Mouse (Mus musculus) C2C12 (cell line): ENCODE results near the gene Bicc1. TPM values are rescaled to one million over a fixed set of nuclear protein-coding genes. Genes with fewer than 3 reads are reported as not detected.
"Not testable (repeated sequence)": the region's sequence is repeated elsewhere in the genome, so short reads cannot be mapped to it uniquely, and the experiment has no call there.

Experiments used
- H3K27me3 ChIP-seq: one replicate; pipeline ENCODE4 v1.6.1; 2011; ENCODE audit not compliant: control insufficient read depth, insufficient read depth, insufficient read length
- H3K36me3 ChIP-seq: one replicate; pipeline ENCODE4 v1.6.1; 2011; ENCODE audit not compliant: control insufficient read depth, insufficient read depth
- H3K4me3 ChIP-seq: one replicate; pipeline ENCODE4 v1.5.1; 2011; ENCODE audit warnings: mild to moderate bottlenecking, control low read depth; ENCODE audit not compliant: poor library complexity, insufficient read depth, severe bottlenecking
- H3K79me2 ChIP-seq: one replicate; pipeline ENCODE4 v1.6.1; 2011; ENCODE audit not compliant: control insufficient read depth, insufficient read depth
- H3K79me3 ChIP-seq: one replicate; pipeline ENCODE4 v1.6.1; 2011; ENCODE audit warnings: low read depth, control low read depth
- H3ac ChIP-seq: one replicate; pipeline ENCODE3; 2011; ENCODE audit warnings: low read depth; ENCODE audit not compliant: control insufficient read depth, insufficient read length
- CEBPB ChIP-seq: IDR thresholded peaks from one replicate; pipeline ENCODE4 v1.6.1; 2011; ENCODE audit warnings: low read depth, mild to moderate bottlenecking, control low read depth, moderate library complexity
- CTCF ChIP-seq: IDR thresholded peaks from one replicate; pipeline ENCODE4 v1.5.1; 2011; ENCODE audit not compliant: control insufficient read depth, insufficient read depth, insufficient read length
- FOSL1 ChIP-seq: IDR thresholded peaks from one replicate; pipeline ENCODE4 v1.8.0; 2011; ENCODE audit warnings: mild to moderate bottlenecking, low read length; ENCODE audit not compliant: poor library complexity, insufficient read depth, severe bottlenecking
- MAX ChIP-seq: IDR thresholded peaks from one replicate; pipeline ENCODE4 v1.6.1; 2011; ENCODE audit warnings: mild to moderate bottlenecking, control low read depth
- MYOD1 ChIP-seq: IDR thresholded peaks from one replicate; pipeline ENCODE4 v1.6.1; 2011; ENCODE audit warnings: low read depth; ENCODE audit not compliant: control insufficient read depth, insufficient read length
- MYOG ChIP-seq: IDR thresholded peaks from one replicate; pipeline ENCODE4 v1.6.1; 2011; ENCODE audit not compliant: control insufficient read depth, insufficient read length; ENCODE audit errors: extremely low read depth
- USF1 ChIP-seq: IDR thresholded peaks from one replicate; pipeline ENCODE4 v1.6.1; 2011; ENCODE audit warnings: low read depth, mild to moderate bottlenecking, control low read depth, moderate library complexity
- polyA plus RNA-seq: library from polyadenylated mRNA; unstranded; fragments of >200 nt; fragmentation: generic; extraction: Trizol; gene quantifications from one replicate; pipeline ENCODE4 v1.2.1, GENCODE M21; 2012; ENCODE audit warnings: missing spikeins

Gene Bicc1
- polyA plus RNA-seq, 1 experiment: 4.0 TPM

DNA sequence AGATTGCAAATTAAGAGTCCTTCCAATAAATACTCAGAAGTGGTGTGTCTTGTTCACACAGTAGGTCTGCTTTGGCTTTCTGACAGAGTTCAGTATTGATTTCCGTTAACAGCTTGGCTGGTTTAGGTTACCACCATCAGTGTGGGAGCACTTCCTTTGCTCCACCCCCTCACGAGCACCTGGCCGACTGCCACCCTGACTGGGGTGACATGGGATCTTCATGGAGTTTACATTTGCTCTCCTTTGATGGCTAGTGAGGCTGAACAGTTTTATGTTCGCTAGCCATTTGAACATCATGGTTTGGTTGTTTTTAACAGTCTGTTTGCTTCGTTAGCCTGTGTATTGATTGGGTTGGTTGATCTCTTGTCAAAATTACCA, 206.7 kb downstream of the Bicc1 start:
- H3K36me3 ChIP-seq: no peaks in the 10 kb centered on the region
- H3K27me3 ChIP-seq: no peaks in the 10 kb centered on the region
- H3K79me2 ChIP-seq: no peaks in the 10 kb centered on the region
- TF ChIP-seq MAX (no peak), FOSL1 (no peak), MYOD1 (no peak), CTCF (no peak), MYOG (no peak), USF1 (no peak), CEBPB (no peak)
- no peaks in the 10 kb centered on the region for H3K79me3 ChIP-seq
- H3K4me3 ChIP-seq: no peak overlapping the region
- no peak overlapping the region for H3ac ChIP-seq

- Histone ChIP-seq H3K79me2 (no peaks in the 10 kb centered on the region), H3ac (no peak overlapping the region), H3K36me3 (no peaks in the 10 kb centered on the region), H3K27me3 (no peaks in the 10 kb centered on the region), H3K79me3 (no peaks in the 10 kb centered on the region), H3K4me3 (no peak overlapping the region)
- TF ChIP-seq MYOG: no peak
- no peak for TF ChIP-seq FOSL1
- TF ChIP-seq MAX: no peak
- no peak for TF ChIP-seq CTCF
- no peak for TF ChIP-seq CEBPB
- TF ChIP-seq MYOD1: no peak
- no peak for TF ChIP-seq USF1
These were observed 207.3 kb downstream of the Bicc1 start for GRCm38 (mm10) chr10:70952056-70952769.

GRCm38 (mm10) chr10:70950105-70950424, 209.4 kb downstream of the Bicc1 start:
- no peaks in the 10 kb centered on the region for H3K79me2 ChIP-seq
- no peak for TF ChIP-seq CEBPB
- no peak for TF ChIP-seq MYOG
- TF ChIP-seq USF1: no peak
- no peak for TF ChIP-seq CTCF
- TF ChIP-seq MYOD1: no peak
- no peak for TF ChIP-seq FOSL1
- no peak for TF ChIP-seq MAX
- no peaks in the 10 kb centered on the region for H3K27me3 ChIP-seq
- no peak overlapping the region for H3ac ChIP-seq
- no peaks in the 10 kb centered on the region for H3K79me3 ChIP-seq
- H3K4me3 ChIP-seq: no peak overlapping the region
- no peaks in the 10 kb centered on the region for H3K36me3 ChIP-seq

DNA sequence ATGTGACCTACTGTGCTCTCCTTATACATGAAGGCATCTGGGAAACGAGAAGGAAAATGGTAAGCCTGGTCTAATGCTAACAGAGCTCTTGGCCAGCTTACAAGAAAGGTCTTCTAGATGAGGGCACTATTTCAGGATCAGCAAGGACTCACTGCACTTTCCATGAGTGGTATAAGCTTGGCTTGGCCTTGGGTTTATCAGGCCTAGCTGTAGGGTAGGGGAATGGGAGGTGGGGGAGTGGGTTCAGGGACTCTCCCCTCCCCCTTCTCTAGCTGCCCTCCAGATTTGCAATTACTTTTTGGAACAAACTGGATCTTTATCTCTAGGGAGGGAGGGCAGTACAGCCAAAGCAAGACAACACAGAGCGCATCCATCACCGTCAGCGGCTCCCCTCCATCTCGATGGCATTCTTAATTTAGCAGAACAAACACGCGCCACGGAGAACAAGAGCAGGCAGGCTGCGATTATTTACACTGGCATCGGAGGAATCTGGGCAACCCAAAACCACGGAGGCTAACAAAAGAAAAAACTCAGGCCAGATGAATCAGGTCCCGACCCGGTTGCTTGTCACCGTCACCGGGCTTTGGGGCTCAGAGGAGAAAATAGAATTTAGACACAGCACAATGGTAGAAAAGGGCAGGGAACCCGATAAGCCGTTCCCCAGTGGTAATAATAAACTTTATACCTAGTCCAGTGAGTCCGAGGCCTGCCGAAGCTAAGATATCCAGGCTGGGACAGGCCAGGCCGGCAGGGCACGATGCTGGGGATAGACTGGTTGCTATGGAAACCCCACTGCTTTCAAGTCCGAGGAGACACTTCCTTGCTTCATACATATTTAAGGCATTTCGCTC, 210.0 kb downstream of the Bicc1 start:
- TF ChIP-seq MYOG (no peak), MAX (no peak), USF1 (no peak), FOSL1 (no peak), CEBPB (no peak), CTCF (no peak)
- no peaks in the 10 kb centered on the region for H3K27me3 ChIP-seq
- H3K79me3 ChIP-seq: no peaks in the 10 kb centered on the region
- H3K36me3 ChIP-seq: no peaks in the 10 kb centered on the region
- no peaks in the 10 kb centered on the region for H3K79me2 ChIP-seq
- no peak overlapping the region for H3ac ChIP-seq
- H3K4me3 ChIP-seq: no peak overlapping the region

GRCm38 (mm10) chr10:70948276-70948675, 211.2 kb downstream of the Bicc1 start:
- H3K79me2 ChIP-seq: no peaks in the 10 kb centered on the region
- no peak overlapping the region for H3K4me3 ChIP-seq
- no peak overlapping the region for H3ac ChIP-seq
- no peaks in the 10 kb centered on the region for H3K27me3 ChIP-seq
- TF ChIP-seq USF1: no peak
- no peak for TF ChIP-seq MYOD1
- no peak for TF ChIP-seq MYOG
- no peak for TF ChIP-seq CEBPB
- TF ChIP-seq FOSL1: no peak
- no peak for TF ChIP-seq CTCF
- no peak for TF ChIP-seq MAX
- no peaks in the 10 kb centered on the region for H3K79me3 ChIP-seq
- no peaks in the 10 kb centered on the region for H3K36me3 ChIP-seq

DNA sequence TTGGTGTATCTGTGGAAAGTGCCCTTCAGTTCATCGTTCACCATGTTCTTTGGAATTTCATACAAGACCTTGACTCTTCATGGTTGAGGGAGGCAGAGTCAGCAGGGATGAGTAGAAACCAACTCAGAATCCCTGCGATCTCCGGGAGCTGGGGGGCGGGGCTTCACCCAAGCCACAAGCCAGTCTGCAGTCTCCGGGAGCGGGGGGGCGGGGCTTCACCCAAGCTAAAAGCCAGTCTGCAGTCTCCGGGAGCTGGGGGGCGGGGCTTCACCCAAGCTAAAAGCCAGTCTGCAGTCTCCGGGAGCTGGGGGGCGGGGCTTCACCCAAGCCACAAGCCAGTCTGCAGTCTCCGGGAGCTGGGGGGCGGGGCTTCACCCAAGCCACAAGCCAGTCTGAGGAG, 213.4 kb downstream of the Bicc1 start:
- not testable (repeated sequence) for H3ac ChIP-seq, H3K36me3 ChIP-seq, H3K79me2 ChIP-seq, H3K4me3 ChIP-seq, H3K27me3 ChIP-seq, H3K79me3 ChIP-seq
